Mouse (Mus musculus): ENCODE results near the gene Slc22a14. TPM values are rescaled to one million over a fixed set of nuclear protein-coding genes. Genes with fewer than 3 reads are reported as not detected.
"Not testable (repeated sequence)": the region's sequence is repeated elsewhere in the genome, so short reads cannot be mapped to it uniquely, and the experiment has no call there.

Slc22a14 gene
- total RNA-seq, 2 experiments from 2014 or later = not detected

DNA sequence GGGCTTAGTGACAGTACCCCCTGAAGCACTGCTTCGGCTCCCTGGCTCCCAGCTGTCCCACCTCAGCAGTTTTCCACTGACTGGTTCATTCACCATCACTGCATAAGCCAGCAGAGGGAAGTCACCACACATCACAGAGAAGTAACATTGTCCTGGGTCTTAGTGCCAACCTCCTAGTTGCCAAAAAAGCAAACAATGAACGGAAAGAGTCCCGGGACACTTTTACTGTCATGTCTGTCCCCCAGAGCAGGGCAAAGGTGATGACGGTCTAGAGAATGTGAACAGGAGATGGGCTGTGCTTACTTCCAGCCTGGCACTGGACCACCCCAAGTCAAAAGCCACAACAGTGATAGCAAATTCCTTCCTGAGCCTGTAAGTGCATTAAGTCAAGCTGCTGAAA is 126.6 kb downstream of the Slc22a14 start:
- intact Hi-C loops (cut with DNase I) = no loop called here
- TF ChIP-seq CTCF (IDR thresholded peaks at IDR 0.05) = no peak
- H3K4me3 ChIP-seq = no peak overlapping the region
- H3K27ac ChIP-seq = no peak overlapping the region
- DNase-seq = no peak

DNA sequence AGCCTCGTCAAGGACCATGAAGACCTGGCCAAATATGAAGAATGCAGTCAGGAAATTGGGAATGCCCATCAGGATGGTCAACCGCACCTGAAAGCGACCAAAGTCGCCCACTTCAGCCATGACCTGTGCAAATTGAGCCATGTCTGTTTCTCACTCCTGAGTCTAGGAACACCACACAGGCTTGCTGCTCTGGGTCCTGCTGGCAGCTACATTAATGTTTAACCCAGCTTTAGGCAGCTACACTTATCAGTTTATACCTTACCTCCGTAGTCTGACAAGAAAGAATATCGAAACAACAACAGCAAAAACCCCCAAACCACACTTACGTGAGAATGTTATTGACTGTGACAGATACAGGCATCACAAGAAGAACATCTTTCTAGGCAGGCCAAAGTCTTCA is 133.8 kb downstream of the Slc22a14 start:
- DNase-seq = no peak
- no peak overlapping the region for H3K27ac ChIP-seq
- intact Hi-C loops (cut with DNase I) = no loop called here
- H3K4me3 ChIP-seq = no peak overlapping the region
- TF ChIP-seq CTCF (IDR thresholded peaks at IDR 0.05) = no peak

DNA sequence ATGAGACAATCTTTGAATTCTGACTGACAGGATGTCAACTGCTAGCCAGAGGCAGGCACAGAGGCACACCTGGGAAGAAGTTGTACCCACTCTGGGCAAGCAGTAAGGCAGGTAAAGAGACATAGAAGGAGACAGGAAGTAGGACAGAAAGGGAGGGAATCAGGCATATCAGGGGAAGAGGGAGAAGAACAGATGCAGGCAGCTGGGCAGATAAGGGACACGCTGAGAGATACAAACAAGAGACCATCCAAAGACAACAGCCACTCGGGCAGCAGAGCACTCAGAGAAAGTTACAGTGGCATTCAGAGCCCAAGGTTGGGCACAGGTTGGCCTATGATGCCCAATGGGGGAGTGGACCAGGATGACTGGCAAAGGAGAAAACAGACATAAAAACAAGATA is 134.5 kb downstream of the Slc22a14 start:
- H3K4me3 ChIP-seq = no peak overlapping the region
- no peak for TF ChIP-seq CTCF (IDR thresholded peaks at IDR 0.05)
- DNase-seq = no peak
- no peak overlapping the region for H3K27ac ChIP-seq
- intact Hi-C loops (cut with DNase I) = no loop called here

DNA sequence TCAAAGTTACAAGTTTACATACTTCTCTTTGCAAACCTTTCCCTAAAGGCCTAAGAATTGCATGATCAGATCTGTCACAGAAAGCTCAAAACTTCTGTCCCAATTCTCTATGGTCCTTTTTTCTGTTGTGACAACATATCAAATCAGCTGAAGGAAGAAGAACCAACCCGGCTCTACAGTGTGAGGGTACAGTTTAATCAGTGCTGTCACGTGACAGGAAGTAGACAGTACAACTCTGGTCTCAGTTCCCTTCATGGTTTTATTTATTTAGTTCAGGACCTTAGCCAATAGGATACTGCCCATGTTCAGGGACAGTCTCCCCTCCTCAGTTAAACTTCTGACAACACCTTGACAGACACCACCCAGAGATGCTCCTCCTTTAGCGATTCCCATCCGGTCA is 145.1 kb downstream of the Slc22a14 start:
- intact Hi-C loops (cut with DNase I) = no loop called here
- Histone ChIP-seq H3K4me3 (no peak overlapping the region), H3K27ac (no peak overlapping the region)
- TF ChIP-seq CTCF (IDR thresholded peaks at IDR 0.05) = no peak
- no peak for DNase-seq

DNA sequence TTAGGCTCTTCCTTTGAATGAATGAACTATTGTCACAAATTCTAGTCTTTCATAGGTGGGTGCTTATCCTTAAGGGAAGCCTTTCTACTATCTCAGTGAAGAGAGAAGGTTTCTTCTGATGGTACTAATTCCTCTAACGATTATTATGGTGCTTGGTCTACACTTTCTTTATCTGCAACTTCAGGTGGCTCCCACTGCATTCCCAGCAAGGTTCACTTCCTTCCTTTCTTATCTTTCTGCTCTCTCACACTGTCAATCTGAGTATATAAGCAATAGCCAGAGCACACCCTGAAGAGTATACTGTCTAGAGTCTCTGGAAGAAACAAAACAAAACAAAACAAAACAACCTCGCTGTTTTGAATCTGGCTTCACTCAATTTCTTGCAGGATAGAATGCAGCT is 145.7 kb downstream of the Slc22a14 start:
- TF ChIP-seq CTCF (IDR thresholded peaks at IDR 0.05) = no peak
- intact Hi-C loops (cut with DNase I) = no loop called here

DNA sequence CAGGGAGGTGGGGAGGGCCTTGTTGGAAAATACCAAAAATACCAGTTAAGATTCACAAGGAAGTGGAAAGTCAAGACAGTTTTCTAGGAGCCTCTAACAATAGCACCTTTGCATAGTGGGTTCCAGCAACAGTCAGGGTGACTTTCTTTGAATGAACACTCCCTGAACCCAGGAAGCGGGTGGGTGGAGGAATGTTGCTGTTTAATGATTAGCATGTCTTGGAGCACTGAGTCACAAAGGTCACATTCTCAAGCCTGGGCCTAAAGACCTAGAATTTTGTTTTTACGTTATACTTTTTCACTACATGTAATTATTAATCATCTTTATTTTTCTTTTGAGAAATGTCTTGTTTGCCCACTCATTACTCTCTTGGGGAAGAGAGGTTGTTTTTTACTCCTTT is 150.0 kb downstream of the Slc22a14 start:
- H3K27ac ChIP-seq; intact Hi-C loops (cut with DNase I); H3K4me3 ChIP-seq; DNase-seq: not testable (repeated sequence)

More for the DNA sequence above, 145.7 kb downstream of the Slc22a14 start:
- H3K27ac ChIP-seq = no peak overlapping the region
- H3K4me3 ChIP-seq = no peak overlapping the region
- DNase-seq = no peak

DNA sequence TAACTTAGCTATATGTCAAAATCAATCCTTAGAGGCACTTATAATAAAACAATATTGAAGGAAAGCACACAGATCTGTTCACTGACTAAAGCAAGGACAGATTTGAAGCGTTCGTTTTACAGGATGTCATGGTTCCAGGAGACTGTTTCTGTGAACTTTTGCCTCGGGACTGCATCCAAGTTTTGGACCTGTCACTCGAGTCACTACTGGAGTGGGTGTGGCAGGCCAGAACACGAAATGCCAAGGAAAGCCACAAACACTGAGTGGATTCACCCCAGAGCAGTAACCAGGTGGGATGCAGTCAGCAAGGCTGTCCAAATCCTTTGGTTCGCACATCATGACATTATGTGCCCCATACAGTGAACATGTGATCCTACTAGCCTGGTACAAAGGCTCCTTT is 150.8 kb downstream of the Slc22a14 start:
- intact Hi-C loops (cut with DNase I) = no loop called here
- no peak for DNase-seq
- TF ChIP-seq CTCF (IDR thresholded peaks at IDR 0.05) = no peak
- Histone ChIP-seq H3K27ac (no peak overlapping the region), H3K4me3 (no peak overlapping the region)

DNA sequence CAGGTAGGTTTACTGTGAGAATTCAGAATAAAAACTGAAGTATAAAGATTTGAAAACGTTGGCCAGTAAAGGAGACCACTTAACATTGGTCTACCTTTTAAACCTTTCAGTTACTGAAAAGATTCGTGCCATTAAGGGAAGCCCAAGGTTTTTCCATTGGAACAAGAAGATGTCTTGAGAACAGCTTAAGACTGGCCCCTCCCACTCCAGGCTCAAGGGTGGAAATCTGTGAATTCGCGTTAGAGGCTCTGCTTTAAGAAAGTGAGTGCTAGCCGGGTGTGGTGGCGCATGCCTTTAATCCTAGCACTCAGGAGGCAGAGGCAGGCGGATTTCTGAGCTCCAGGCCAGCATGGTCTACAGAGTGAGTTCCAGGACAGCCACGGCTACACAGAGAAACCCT is 152.4 kb downstream of the Slc22a14 start:
- TF ChIP-seq CTCF (IDR thresholded peaks at IDR 0.05) = no peak

DNA sequence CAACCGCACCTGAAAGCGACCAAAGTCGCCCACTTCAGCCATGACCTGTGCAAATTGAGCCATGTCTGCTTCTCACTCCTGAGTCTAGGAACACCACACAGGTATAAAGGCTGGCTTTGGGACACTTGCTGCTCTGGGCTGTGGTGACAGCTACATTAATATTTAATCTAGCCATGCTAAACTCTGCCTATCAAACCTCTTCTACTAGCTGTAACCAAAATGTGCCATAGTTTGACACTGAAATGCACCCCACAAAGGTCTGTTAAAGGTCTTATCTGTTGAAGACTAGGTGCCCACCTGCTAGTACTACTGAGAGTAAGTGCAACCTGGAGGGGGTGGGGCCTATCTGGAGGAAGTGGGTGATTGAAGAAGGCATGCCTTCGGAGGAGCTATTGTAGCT is 156.4 kb downstream of the Slc22a14 start, which contains the start of gene Slc22a13:
Gene Slc22a13, minus strand, starts transcription at position 101 of the 400 bp plus-strand sequence.
- Histone ChIP-seq H3K27ac (no peak within 1 kb of the TSS), H3K4me3 (no peak within 1 kb of the TSS)
- no peak for TF ChIP-seq CTCF (IDR thresholded peaks at IDR 0.05)
- no peak for DNase-seq
- intact Hi-C loops (cut with DNase I) = no loop called here

More for the DNA sequence above, 152.4 kb downstream of the Slc22a14 start:
- Histone ChIP-seq H3K27ac (no peak overlapping the region), H3K4me3 (no peak overlapping the region)
- intact Hi-C loops (cut with DNase I) = no loop called here
- DNase-seq = no peak

DNA sequence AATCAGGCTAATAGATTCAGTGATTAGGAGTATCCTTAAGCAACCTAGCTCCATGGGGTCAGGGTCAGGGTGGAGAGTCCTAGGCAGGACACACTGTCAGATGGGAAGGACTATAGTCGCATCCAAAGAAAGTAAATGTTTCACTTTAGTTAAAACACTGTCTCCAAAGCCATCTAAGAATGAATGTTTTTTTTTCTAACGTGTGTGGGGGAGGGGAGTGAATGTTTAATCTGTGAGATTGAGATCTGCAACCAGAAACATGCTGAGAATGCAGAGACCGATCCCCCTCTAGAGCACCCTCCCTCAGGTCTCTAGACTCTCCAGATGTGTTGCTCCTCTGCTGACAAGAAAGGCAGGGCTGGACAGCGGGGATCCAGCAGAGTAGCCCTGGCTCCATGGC is 158.2 kb downstream of the Slc22a14 start:
- DNase-seq = no peak
- Histone ChIP-seq H3K27ac (no peak overlapping the region), H3K4me3 (no peak overlapping the region)
- no peak for TF ChIP-seq CTCF (IDR thresholded peaks at IDR 0.05)
- intact Hi-C loops (cut with DNase I) = no loop called here

DNA sequence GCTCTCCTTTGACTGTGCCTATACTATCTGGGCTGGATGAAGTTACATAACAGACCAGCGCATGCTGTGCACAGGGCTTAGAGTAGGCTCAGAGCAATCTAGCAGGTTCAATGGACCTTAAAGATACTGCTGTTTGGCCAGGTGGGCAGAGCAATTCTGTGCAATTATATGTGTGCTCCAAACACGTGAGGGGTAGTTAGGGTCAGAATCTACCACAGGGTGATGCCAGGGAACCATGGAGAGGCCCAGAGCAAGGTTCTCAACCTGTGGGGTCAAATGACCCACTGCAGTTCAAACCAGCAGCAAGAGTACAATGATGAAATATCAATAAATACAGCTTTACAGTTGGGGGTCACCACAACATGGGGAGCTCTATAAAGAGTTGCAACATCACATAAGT is 158.7 kb downstream of the Slc22a14 start:
- intact Hi-C loops (cut with DNase I) = no loop called here
- TF ChIP-seq CTCF (IDR thresholded peaks at IDR 0.05) = no peak
- Histone ChIP-seq H3K27ac (no peak overlapping the region), H3K4me3 (no peak overlapping the region)
- DNase-seq = no peak

DNA sequence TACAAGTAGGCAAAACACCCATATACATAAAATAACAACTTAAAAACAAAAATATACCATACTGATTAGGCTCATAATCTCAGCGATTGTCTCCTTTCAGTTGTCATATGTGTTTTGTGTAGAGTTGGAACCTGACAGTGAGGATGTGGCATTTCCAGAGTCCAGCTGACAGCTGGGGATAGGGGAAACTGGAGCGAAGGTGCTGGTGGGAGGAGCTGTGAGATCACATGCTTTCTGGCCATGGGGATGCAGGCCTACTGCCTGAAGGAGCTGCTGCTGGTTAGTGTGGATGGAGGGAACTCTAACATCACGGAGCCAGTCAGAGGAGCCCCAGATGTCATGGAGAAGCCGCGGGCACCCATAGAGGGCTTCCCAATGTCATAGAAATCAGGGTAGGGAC is 159.6 kb downstream of the Slc22a14 start:
- intact Hi-C loops (cut with DNase I) = no loop called here
- TF ChIP-seq CTCF (IDR thresholded peaks at IDR 0.05) = no peak
- H3K4me3 ChIP-seq = no peak overlapping the region
- DNase-seq = no peak
- H3K27ac ChIP-seq = no peak overlapping the region

DNA sequence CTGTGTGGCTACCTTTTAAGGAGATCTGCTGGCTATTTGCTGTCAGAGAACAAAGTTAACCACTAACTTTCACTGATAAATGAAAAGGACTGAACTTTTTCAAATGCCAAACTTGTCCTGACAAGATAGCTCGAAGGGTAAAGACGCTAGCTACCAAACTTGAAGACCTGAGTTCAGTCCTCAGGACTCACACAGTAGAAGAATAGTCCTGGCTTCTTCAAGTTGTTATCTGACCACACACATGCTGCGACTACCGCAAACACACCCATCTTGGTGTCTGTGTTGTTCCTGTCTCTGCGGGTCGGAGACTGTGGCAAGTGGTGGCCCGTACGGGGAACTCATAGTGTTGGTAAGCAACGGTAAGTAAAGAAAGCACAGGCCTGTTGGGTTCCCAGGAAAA is 161.7 kb downstream of the Slc22a14 start:
- no peak overlapping the region for H3K27ac ChIP-seq
- TF ChIP-seq CTCF (IDR thresholded peaks at IDR 0.05) = no peak
- H3K4me3 ChIP-seq = no peak overlapping the region
- no peak for DNase-seq
- intact Hi-C loops (cut with DNase I) = no loop called here

DNA sequence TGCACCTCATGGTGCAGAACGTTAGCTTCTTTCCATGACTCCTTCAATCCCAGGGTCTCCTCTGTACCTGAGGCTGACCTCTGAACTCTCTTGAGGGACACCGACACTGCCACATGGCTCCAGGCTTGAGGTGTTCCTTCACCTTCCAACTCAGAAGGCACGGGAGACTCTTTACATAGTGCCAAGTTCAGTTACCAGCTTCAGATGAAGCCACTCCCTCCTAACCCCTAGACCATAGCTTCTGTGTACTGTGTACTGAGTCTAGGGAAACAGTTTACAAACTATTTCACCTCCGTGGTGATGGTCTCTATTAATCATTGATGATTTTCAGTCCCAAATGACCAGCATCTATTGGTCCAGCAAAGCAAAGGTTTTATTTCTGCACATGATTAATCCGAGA is 163.7 kb downstream of the Slc22a14 start:
- Histone ChIP-seq H3K27ac (no peak overlapping the region), H3K4me3 (no peak overlapping the region)
- TF ChIP-seq CTCF (IDR thresholded peaks at IDR 0.05) = no peak
- intact Hi-C loops (cut with DNase I) = no loop called here
- DNase-seq = no peak
